Mouse (Mus musculus) MEL (cell line): ENCODE results near the gene Esyt1. TPM values are rescaled to one million over a fixed set of nuclear protein-coding genes. Genes with fewer than 3 reads are reported as not detected.

Source experiments
- DNase-seq: peaks from one replicate; pipeline ENCODE4 v3.0.0; 2011; ENCODE audit warnings: low read depth, low spot score
- H3K27ac ChIP-seq: 2 replicates; pipeline ENCODE4 v1.5.1; 2012; ENCODE audit warnings: low read depth, mild to moderate bottlenecking, control low read depth, low read length, moderate library complexity; ENCODE audit not compliant: control insufficient read depth
- H3K27me3 ChIP-seq, 2 experiments: fragments of 150-350 bp in 1 of 2; sonication (generic) in 1 of 2; 2 replicates each; pipeline ENCODE4 v1.6.1; 2012; ENCODE audit warnings: low read length in 2 of 2, mild to moderate bottlenecking in 2 of 2, improper control_type of control experiment in 1 of 2, moderate library complexity in 1 of 2; ENCODE audit not compliant: insufficient read depth in 2 of 2, control insufficient read depth in 1 of 2
- H3K36me3 ChIP-seq, 2 experiments: 2 replicates each; pipeline ENCODE4 v1.6.1; 2012 to 2014; ENCODE audit warnings: low read length in 2 of 2, improper control_type of control experiment in 1 of 2, inconsistent platforms in 1 of 2, mild to moderate bottlenecking in 1 of 2; ENCODE audit not compliant: insufficient read depth in 2 of 2, control insufficient read depth in 1 of 2
- H3K4me1 ChIP-seq, 2 experiments: fragments of 150-350 bp in 1 of 2; sonication (generic) in 1 of 2; 2 replicates each; pipeline ENCODE4 v1.6.1; 2012; ENCODE audit warnings: low read length in 2 of 2, improper control_type of control experiment in 1 of 2, mild to moderate bottlenecking in 1 of 2; ENCODE audit not compliant: insufficient read depth in 2 of 2, control insufficient read depth in 1 of 2
- H3K4me3 ChIP-seq, 2 experiments: fragments of 150-350 bp in 1 of 2; sonication (generic) in 1 of 2; 2 replicates each; pipeline ENCODE4 v1.5.1; 2012; ENCODE audit warnings: low read depth in 2 of 2, low read length in 2 of 2, mild to moderate bottlenecking in 2 of 2, moderate library complexity in 2 of 2, control low read depth in 1 of 2, improper control_type of control experiment in 1 of 2; ENCODE audit not compliant: control insufficient read depth in 1 of 2, insufficient read depth in 1 of 2
- H3K79me2 ChIP-seq: 2 replicates; pipeline ENCODE4 v1.6.1; 2012; ENCODE audit warnings: mild to moderate bottlenecking, low read length, moderate library complexity; ENCODE audit not compliant: control insufficient read depth, poor library complexity, insufficient read depth
- H3K9ac ChIP-seq: 2 replicates; pipeline ENCODE4 v1.6.1; 2012; ENCODE audit warnings: low read depth, mild to moderate bottlenecking, control low read depth, low read length, moderate library complexity; ENCODE audit not compliant: control insufficient read depth, poor library complexity, severe bottlenecking
- H3K9me3 ChIP-seq: fragments of 150-350 bp; sonication (generic); replicated peaks from 2 replicates; pipeline ENCODE4 v1.6.1; 2012; ENCODE audit warnings: mild to moderate bottlenecking, low read length, improper control_type of control experiment, moderate library complexity; ENCODE audit not compliant: insufficient read depth
- CHD1 ChIP-seq: IDR thresholded peaks from 2 replicates; pipeline ENCODE4 v1.6.1; 2012; ENCODE audit warnings: low read depth, mild to moderate bottlenecking, inconsistent platforms, low read length, improper control_type of control experiment
- CTCF ChIP-seq, 3 experiments: IDR thresholded peaks in 2 of 3; conservative IDR thresholded peaks in 1 of 3; 2 replicates each; pipeline ENCODE4 v1.5.1; 2011 to 2012; ENCODE audit warnings: low read length in 3 of 3, low read depth in 2 of 3, mild to moderate bottlenecking in 2 of 3, improper control_type of control experiment in 1 of 3, inconsistent platforms in 1 of 3, mixed read lengths in 1 of 3, moderate library complexity in 1 of 3; ENCODE audit not compliant: control insufficient read depth in 1 of 3, insufficient read depth in 1 of 3, poor library complexity in 1 of 3, severe bottlenecking in 1 of 3
- E2F4 ChIP-seq: IDR thresholded peaks from 2 replicates; pipeline ENCODE4 v1.6.1; 2011; ENCODE audit warnings: low read depth, low read length, improper control_type of control experiment, borderline replicate concordance
- ELF1 ChIP-seq: IDR thresholded peaks from 2 replicates; pipeline ENCODE4 v1.6.1; 2014; ENCODE audit warnings: low read depth, mild to moderate bottlenecking, inconsistent platforms, low read length, improper control_type of control experiment, moderate library complexity
- EP300 ChIP-seq, 2 experiments: IDR thresholded peaks; 2 replicates each; pipeline ENCODE4 v1.6.1; 2011; ENCODE audit warnings: improper control_type of control experiment in 2 of 2, low read length in 2 of 2, low read depth in 1 of 2, mild to moderate bottlenecking in 1 of 2
- GATA1 ChIP-seq: IDR thresholded peaks from 2 replicates; pipeline ENCODE4 v1.6.1; 2011; ENCODE audit warnings: low read depth, low read length, improper control_type of control experiment
- HCFC1 ChIP-seq: IDR thresholded peaks from 2 replicates; pipeline ENCODE4 v1.6.1; 2012; ENCODE audit warnings: low read depth, mild to moderate bottlenecking, inconsistent platforms, low read length, improper control_type of control experiment, moderate library complexity
- JUND ChIP-seq: IDR thresholded peaks from 2 replicates; pipeline ENCODE4 v1.6.1; 2011; ENCODE audit warnings: low read depth, mild to moderate bottlenecking, improper control_type of control experiment, low read length
- KAT2A ChIP-seq: conservative IDR thresholded peaks from 2 replicates; pipeline ENCODE4 v1.6.1; 2012; ENCODE audit warnings: low read depth, low read length, improper control_type of control experiment, inconsistent platforms
- MAX ChIP-seq: IDR thresholded peaks from 2 replicates; pipeline ENCODE4 v1.6.1; 2011; ENCODE audit warnings: low read length, improper control_type of control experiment
- MAZ ChIP-seq: IDR thresholded peaks from 2 replicates; pipeline ENCODE4 v1.6.1; 2012; ENCODE audit warnings: low read depth, mild to moderate bottlenecking, inconsistent platforms, low read length, improper control_type of control experiment
- MEF2A ChIP-seq: IDR thresholded peaks from 2 replicates; pipeline ENCODE4 v1.6.1; 2014; ENCODE audit warnings: low read depth, mild to moderate bottlenecking, inconsistent platforms, low read length, improper control_type of control experiment; ENCODE audit not compliant: poor library complexity, insufficient replicate concordance, severe bottlenecking; ENCODE audit errors: extremely low read depth
- MXI1 ChIP-seq: IDR thresholded peaks from 2 replicates; pipeline ENCODE4 v1.6.1; 2011; ENCODE audit warnings: mild to moderate bottlenecking, low read depth, low read length, improper control_type of control experiment
- MYB ChIP-seq: IDR thresholded peaks from 2 replicates; pipeline ENCODE4 v1.6.1; 2011; ENCODE audit warnings: mild to moderate bottlenecking, low read depth, low read length, improper control_type of control experiment
- MYC ChIP-seq: IDR thresholded peaks from 2 replicates; pipeline ENCODE4 v1.6.1; 2011; ENCODE audit warnings: low read depth, mild to moderate bottlenecking, low read length, improper control_type of control experiment, moderate library complexity
- NELFE ChIP-seq: IDR thresholded peaks from 2 replicates; pipeline ENCODE4 v1.6.1; 2011; ENCODE audit warnings: low read depth, low read length, improper control_type of control experiment
- NRF1 ChIP-seq: IDR thresholded peaks from 2 replicates; pipeline ENCODE4 v1.6.1; 2014; ENCODE audit warnings: low read depth, mild to moderate bottlenecking, inconsistent platforms, low read length, improper control_type of control experiment, moderate library complexity; ENCODE audit not compliant: poor library complexity, insufficient read depth, severe bottlenecking
- POLR2A ChIP-seq, 2 experiments: IDR thresholded peaks; 2 replicates each; pipeline ENCODE4 v1.6.1; 2011 to 2012; ENCODE audit warnings: low read length in 2 of 2, mild to moderate bottlenecking in 2 of 2, control low read depth in 1 of 2, improper control_type of control experiment in 1 of 2, low read depth in 1 of 2, moderate library complexity in 1 of 2; ENCODE audit not compliant: control insufficient read depth in 1 of 2, insufficient read depth in 1 of 2, poor library complexity in 1 of 2
- RAD21 ChIP-seq: IDR thresholded peaks from 2 replicates; pipeline ENCODE4 v1.6.1; 2011; ENCODE audit warnings: mild to moderate bottlenecking, low read depth, low read length, improper control_type of control experiment
- RCOR1 ChIP-seq: IDR thresholded peaks from 2 replicates; pipeline ENCODE4 v1.6.1; 2012; ENCODE audit warnings: low read depth, mild to moderate bottlenecking, inconsistent platforms, low read length, improper control_type of control experiment
- SIN3A ChIP-seq: IDR thresholded peaks from 2 replicates; pipeline ENCODE4 v1.6.1; 2012; ENCODE audit warnings: low read length, improper control_type of control experiment, inconsistent platforms
- SMC3 ChIP-seq: IDR thresholded peaks from 2 replicates; pipeline ENCODE4 v1.6.1; 2011; ENCODE audit warnings: low read depth, low read length, improper control_type of control experiment
- TAL1 ChIP-seq: IDR thresholded peaks from 2 replicates; pipeline ENCODE4 v1.6.1; 2012; ENCODE audit warnings: mild to moderate bottlenecking, inconsistent platforms, low read length, moderate library complexity, mixed read lengths
- TBP ChIP-seq: IDR thresholded peaks from 2 replicates; pipeline ENCODE4 v1.8.0; 2011; ENCODE audit warnings: low read depth, low read length, improper control_type of control experiment
- TCF12 ChIP-seq: IDR thresholded peaks from 2 replicates; pipeline ENCODE4 v1.6.1; 2014; ENCODE audit warnings: low read depth, mild to moderate bottlenecking, inconsistent platforms, low read length, improper control_type of control experiment, moderate library complexity
- UBTF ChIP-seq: IDR thresholded peaks from 2 replicates; pipeline ENCODE4 v1.6.1; 2012; ENCODE audit warnings: low read depth, mild to moderate bottlenecking, inconsistent platforms, low read length, improper control_type of control experiment, moderate library complexity, borderline replicate concordance; ENCODE audit not compliant: insufficient read depth
- USF1 ChIP-seq: IDR thresholded peaks from 2 replicates; pipeline ENCODE4 v1.6.1; 2014; ENCODE audit warnings: low read depth, mild to moderate bottlenecking, inconsistent platforms, low read length, improper control_type of control experiment, moderate library complexity
- ZMIZ1 ChIP-seq: IDR thresholded peaks from 2 replicates; pipeline ENCODE4 v1.6.1; 2012; ENCODE audit warnings: low read depth, mild to moderate bottlenecking, inconsistent platforms, low read length, improper control_type of control experiment, moderate library complexity
- polyA plus RNA-seq, 2 experiments: library from polyadenylated mRNA; stranded (reverse) in 1 of 2; unstranded in 1 of 2; fragments of >175 nt in 1 of 2; fragments of >200 nt in 1 of 2; gene quantifications; 2 replicates each; pipeline versions ENCODE4 v1.2.1 to v1.2.4; 2012; ENCODE audit warnings: low replicate concordance in 2 of 2, low read depth in 1 of 2; ENCODE audit not compliant: insufficient read length in 2 of 2, insufficient read depth in 1 of 2, missing spikeins in 1 of 2
- total RNA-seq: library from RNA; depleted of rRNA; stranded (reverse); fragments of 300-350 nt; gene quantifications from 2 replicates; pipeline ENCODE4 v1.2.3, GENCODE M21; 2012

Gene Esyt1
- total and polyA plus RNA-seq, 3 experiments, result 35.1 to 57.0 (median 53.4) TPM

DNA sequence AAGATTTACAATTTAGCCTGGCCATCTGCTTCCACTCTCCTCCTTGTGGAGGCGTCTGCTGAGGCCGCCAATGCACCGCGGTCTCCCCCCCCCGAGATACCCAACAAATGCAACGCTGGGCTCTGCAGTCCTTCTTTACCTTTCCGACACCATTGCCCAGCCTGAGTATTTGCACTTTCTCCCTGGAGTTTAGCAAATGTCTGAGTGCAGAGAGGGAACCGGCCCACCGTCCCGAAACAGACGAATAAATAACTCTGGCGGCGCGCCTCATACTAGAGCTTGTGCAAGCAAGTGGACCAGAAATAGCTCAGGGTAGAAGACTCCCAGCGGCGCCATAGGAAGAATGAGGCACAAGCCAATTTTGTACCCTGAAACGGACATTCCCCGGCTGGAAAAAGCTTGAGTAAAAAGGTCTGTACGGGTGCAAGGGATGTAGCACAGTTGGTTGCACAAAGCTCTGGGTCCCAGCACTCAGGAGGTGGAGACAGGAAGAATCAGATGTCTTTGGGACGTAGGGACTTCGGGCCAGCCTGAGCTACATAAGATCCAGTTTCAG, 26.5 kb downstream of the Esyt1 start:
- peak overlapping the region; percentile 54 to 73 for H3K4me3 ChIP-seq
- peak overlapping the region; percentile 82 for H3K27ac ChIP-seq
- H3K4me1 ChIP-seq, result peaks cover 19 to 33% of the 10 kb centered on the region in 2 experiments
- DNase-seq, result peak; percentile 80
- peaks cover 0 to 26% of the 10 kb centered on the region in 2 experiments; a peak in 2 of 4 replicates for H3K36me3 ChIP-seq
- H3K9me3 ChIP-seq, result no peaks in the 10 kb centered on the region
- H3K79me2 ChIP-seq, result peaks cover 11% of the 10 kb centered on the region
- no peaks in the 10 kb centered on the region for H3K27me3 ChIP-seq
- TF ChIP-seq JUND, result no peak
- TF ChIP-seq MEF2A, result no peak
- TF ChIP-seq ZMIZ1, result peak; percentile 66; the same call in 1 of the 2 replicates
- no peak for TF ChIP-seq USF1
- peak; percentile 89 for TF ChIP-seq SIN3A
- peak; percentile 13; the same call in 1 of the 2 replicates for TF ChIP-seq TCF12
- 0 out of 2 replicates have a peak, but pooled peaks have one; percentile 34 for TF ChIP-seq MYB
- no peak for TF ChIP-seq E2F4
- no peak for TF ChIP-seq NRF1
- peak; percentile 60 for TF ChIP-seq NELFE
- peak; percentile 55; the same call in 1 of the 2 replicates for TF ChIP-seq MXI1
- peak; percentile 11 to 45; a peak in 1 of 4 replicates for TF ChIP-seq EP300 (IDR thresholded peaks at IDR 0.05; ENCODE audit: low read depth in 1 of 2, low read length in 2 of 2)
- 0 out of 6 replicates have a peak, but pooled peaks of 1 of the 3 experiments have one; percentile 7 for TF ChIP-seq CTCF (IDR thresholded peaks at IDR 0.05 in 2 of 3, conservative IDR thresholded peaks at IDR 0.05 in 1 of 3; ENCODE audit: control insufficient read depth in 1 of 3, insufficient read depth in 1 of 3, low read depth in 2 of 3, low read length in 3 of 3, poor library complexity in 1 of 3, severe bottlenecking in 1 of 3)
- TF ChIP-seq HCFC1, result 0 out of 2 replicates have a peak, but pooled peaks have one; percentile 41
- TF ChIP-seq SMC3, result no peak; the same call in 1 of the 2 replicates
- 0 out of 2 replicates have a peak, but pooled peaks have one; percentile 24 for TF ChIP-seq RCOR1
- TF ChIP-seq KAT2A, result no peak
- peak; percentile 41 to 50; a peak in 2 of 4 replicates for TF ChIP-seq POLR2A (IDR thresholded peaks at IDR 0.05; ENCODE audit: control insufficient read depth in 1 of 2, insufficient read depth in 1 of 2, low read depth in 1 of 2, low read length in 2 of 2, poor library complexity in 1 of 2)
- no peak for TF ChIP-seq RAD21
- peak; percentile 81 for TF ChIP-seq MAZ
- H3K9ac ChIP-seq, result peak overlapping the region; percentile 76

DNA sequence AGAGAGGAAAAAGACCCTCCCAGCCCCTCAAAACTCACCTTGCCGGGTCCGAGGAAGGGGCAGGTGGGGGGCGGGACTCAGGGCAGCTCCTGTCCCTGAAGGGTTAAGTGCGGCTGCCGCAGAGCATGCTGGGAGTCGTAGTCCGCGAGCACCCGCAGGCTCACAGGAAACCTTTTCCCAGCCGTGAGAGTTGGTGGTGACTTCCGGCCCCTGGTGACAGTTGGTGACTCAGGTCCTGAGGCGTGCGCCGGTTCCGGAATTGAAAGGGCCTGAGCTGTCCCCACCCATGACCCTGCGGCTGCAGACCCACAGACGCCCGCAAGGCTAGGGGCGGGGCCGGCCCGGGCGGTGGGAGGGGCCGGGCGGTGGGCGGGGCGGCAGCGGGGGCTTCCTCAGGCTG, 27.1 kb downstream of the Esyt1 start, which contains the start of gene Myl6b:
TSS of gene Myl6b (minus strand) at position 96 of the 400 bp plus-strand sequence.
- no peaks in the 10 kb centered on the region for H3K27me3 ChIP-seq
- H3K4me1 ChIP-seq, result peaks cover 17 to 29% of the 10 kb centered on the region in 2 experiments
- H3K36me3 ChIP-seq, result peaks cover 0 to 21% of the 10 kb centered on the region in 2 experiments; a peak in 2 of 4 replicates
- H3K79me2 ChIP-seq, result peaks cover 13% of the 10 kb centered on the region
- peak; percentile 99 for DNase-seq
- peak within 1 kb of the TSS; percentile 54 to 73 for H3K4me3 ChIP-seq
- H3K27ac ChIP-seq, result peak within 1 kb of the TSS; percentile 82
- no peaks in the 10 kb centered on the region for H3K9me3 ChIP-seq
- H3K9ac ChIP-seq, result peak within 1 kb of the TSS; percentile 76
- TF ChIP-seq ELF1 (peak; percentile 96), E2F4 (no peak), MYC (no peak), CHD1 (no peak), SMC3 (peak; percentile 3; the same call in 1 of the 2 replicates), GATA1 (no peak), MXI1 (peak; percentile 73), POLR2A (IDR thresholded peaks at IDR 0.05; ENCODE audit: control insufficient read depth in 1 of 2, insufficient read depth in 1 of 2, low read depth in 1 of 2, low read length in 2 of 2, poor library complexity in 1 of 2) (no peak; a peak in 1 of 4 replicates), TAL1 (no peak), TCF12 (peak; percentile 74), MAX (0 out of 2 replicates have a peak, but pooled peaks have one; percentile 24), SIN3A (peak; percentile 95), RCOR1 (peak; percentile 9; the same call in 1 of the 2 replicates), MEF2A (no peak), MYB (peak; percentile 96), TBP (no peak), UBTF (no peak), NRF1 (peak; percentile 64)
